ENCODE assay signal across 17 mouse cellular contexts in the genomic region with DNA sequence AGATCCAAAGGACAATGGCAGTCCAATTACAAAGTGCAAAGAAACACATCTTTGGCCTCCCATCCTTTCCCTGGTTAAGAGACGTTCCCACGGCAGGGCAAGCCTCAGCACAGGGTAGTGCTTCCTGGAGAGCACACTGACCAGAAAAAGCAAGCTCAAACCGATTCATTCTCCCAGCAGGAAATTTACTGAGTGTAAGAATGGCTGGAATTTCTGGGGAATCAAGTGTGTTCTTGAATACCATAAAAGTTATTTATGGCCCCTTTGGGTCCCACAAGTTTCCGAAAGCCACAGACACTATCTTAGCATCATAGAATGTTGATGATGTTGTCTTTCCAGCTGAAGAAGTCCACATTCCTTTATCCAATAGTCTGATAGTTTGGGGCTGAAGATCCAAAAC.
DNase-seq lines count a peak whose midpoint lies in the region; ATAC-seq and TF ChIP-seq lines count a peak whose summit lies in the region.
"Had no signal": no experiment of that assay in that cellular context is flagged by ENCODE, and none has a peak within 500 bp of the region (broad histone marks: within the 10 kb centered on the region; RNA-seq: fewer than 3 reads in every experiment).

No protein-coding gene starts in this region.

- no peak overlapping the region for H3K4me2 ChIP-seq in lung, embryonic 15.5 days
- H3K4me2 ChIP-seq: embryonic facial prominence, embryonic 12.5 days; forebrain, embryonic 12.5 days; heart, embryonic 12.5 days; stomach, embryonic 15.5 days had no signal

- no peak for DNase-seq in lung, postnatal 36 days
- DNase-seq in ZHBTc4 (ENCODE audit: low read depth, low spot score): peak; percentile 21
- DNase-seq in kidney, adult 2 months: peak; percentile 69
- DNase-seq in kidney, postnatal 4 days: peak; percentile 23 to 43
- no peak for DNase-seq in gastrocnemius, postnatal 25 days
- DNase-seq in frontal cortex, postnatal 10 days (ENCODE audit: low spot score in 2 of 2): no peak
- no peak for DNase-seq in ovary, adult 18-20 months (ENCODE audit: low spot score)
- DNase-seq: cerebellum, adult 8-10 months; gastrocnemius, postnatal 10 days; lung, postnatal 4 days; midbrain, embryonic 14.5 days; thymus, postnatal 25 days had no signal

- TF ChIP-seq POLR2A in kidney, adult 2 months (IDR thresholded peaks at IDR 0.05; ENCODE audit: low read depth, low read length): no peak

- no peak for TF ChIP-seq CTCF in kidney, adult 2 months (conservative IDR thresholded peaks at IDR 0.05; ENCODE audit: insufficient read depth, insufficient read length, low read depth, low read length)

- no peaks in the 10 kb centered on the region for H3K36me3 ChIP-seq in lung, embryonic 15.5 days
- H3K36me3 ChIP-seq in kidney, adult 2 months (ENCODE audit: control insufficient read depth, insufficient read depth, low read length): no peaks in the 10 kb centered on the region
- H3K36me3 ChIP-seq: embryonic facial prominence, embryonic 12.5 days; forebrain, embryonic 12.5 days; heart, embryonic 12.5 days; stomach, embryonic 15.5 days had no signal

- no peaks in the 10 kb centered on the region for H3K9me3 ChIP-seq in lung, embryonic 15.5 days
- H3K9me3 ChIP-seq: embryonic facial prominence, embryonic 12.5 days; forebrain, embryonic 12.5 days; heart, embryonic 12.5 days; stomach, embryonic 15.5 days had no signal

- H3K27me3 ChIP-seq in lung, embryonic 15.5 days: no peaks in the 10 kb centered on the region
- H3K27me3 ChIP-seq in kidney, adult 2 months (replicated peaks; ENCODE audit: control insufficient read depth, insufficient read depth, low read length): no peaks in the 10 kb centered on the region
- H3K27me3 ChIP-seq: embryonic facial prominence, embryonic 12.5 days; forebrain, embryonic 12.5 days; heart, embryonic 12.5 days; stomach, embryonic 15.5 days had no signal

- H3K4me3 ChIP-seq in lung, embryonic 15.5 days: no peak overlapping the region
- no peak overlapping the region for H3K4me3 ChIP-seq in kidney, adult 2 months (ENCODE audit: insufficient read depth, low read depth, low read length)
- H3K4me3 ChIP-seq: embryonic facial prominence, embryonic 12.5 days; forebrain, embryonic 12.5 days; heart, embryonic 12.5 days; stomach, embryonic 15.5 days had no signal

- peak; percentile 42; the same call in 1 of the 2 replicates for ATAC-seq in lung, embryonic 15.5 days (ENCODE audit: borderline replicate concordance, extremely low read depth, low FRiP score, low TSS enrichment)

- 27% methylated on average over 4 of the region's 4 CpGs for WGBS in lung, embryonic 15.5 days
- 13% methylated on average over 4 of the region's 4 CpGs for WGBS in kidney, adult 2 months

- H3K9ac ChIP-seq in lung, embryonic 15.5 days: no peak overlapping the region
- H3K9ac ChIP-seq: embryonic facial prominence, embryonic 12.5 days; forebrain, embryonic 12.5 days; heart, embryonic 12.5 days; stomach, embryonic 15.5 days had no signal

- 0 out of 2 replicates have a peak overlapping the region, but pooled peaks have one; percentile 1 for H3K27ac ChIP-seq in lung, embryonic 15.5 days
- H3K27ac ChIP-seq in kidney, adult 2 months (ENCODE audit: insufficient read depth, low read depth, low read length): peak overlapping the region; percentile 21
- H3K27ac ChIP-seq: embryonic facial prominence, embryonic 12.5 days; forebrain, embryonic 12.5 days; stomach, embryonic 15.5 days had no signal

- H3K4me1 ChIP-seq in lung, embryonic 15.5 days: peaks cover 8% of the 10 kb centered on the region; the same call in 1 of the 2 replicates
- H3K4me1 ChIP-seq in kidney, adult 2 months (ENCODE audit: control insufficient read depth, insufficient read depth, low read length): no peaks in the 10 kb centered on the region
- H3K4me1 ChIP-seq: embryonic facial prominence, embryonic 12.5 days; forebrain, embryonic 12.5 days; heart, embryonic 12.5 days; stomach, embryonic 15.5 days had no signal

Comparison
In these comparisons a context has a peak if more than half of its experiments do, and no peak if none do; other contexts are left out.
1. DNase-seq: peak in ZHBTc4 (single experiment), kidney, adult 2 months (single experiment) and kidney, postnatal 4 days (2 of 2); none in lung, postnatal 36 days (single experiment), gastrocnemius, postnatal 25 days (single experiment), frontal cortex, postnatal 10 days (0 of 2) and ovary, adult 18-20 months (single experiment).